Mouse (Mus musculus): ENCODE results near the gene Guk1.

- TF ChIP-seq EP300 (IDR thresholded peaks at IDR 0.05; ENCODE audit: low read depth) (no peak), CTCF (IDR thresholded peaks at IDR 0.05; ENCODE audit: low read depth) (no peak)
These were observed 10.3 kb upstream of the Guk1 start, which contains the start of gene Mrpl55 for GRCm38 (mm10) chr11:59202081-59202995.

All from liver, embryonic 14.5 days (tissue).